Mouse (Mus musculus): ENCODE measurements around the gene Onecut3.

Gene Onecut3

GRCm38 (mm10) chr10:80494732-80495131 lies at the start of gene Onecut3:
Onecut3 (plus strand) TSS chr10:80494835.
- peak; percentile 67 for DNase-seq

- DNase-seq: no peak
Measured at GRCm38 (mm10) chr10:80445052-80445451, 49.6 kb upstream of the Onecut3 start.

GRCm38 (mm10) chr10:80445898-80446601 lies 48.6 kb upstream of the Onecut3 start:
- DNase-seq: peak; percentile 80

GRCm38 (mm10) chr10:80450599-80450998 lies 44.0 kb upstream of the Onecut3 start:
- DNase-seq: no peak

GRCm38 (mm10) chr10:80453601-80454000 lies 41.0 kb upstream of the Onecut3 start:
- DNase-seq: no peak

- DNase-seq: no peak
Measured at GRCm38 (mm10) chr10:80454781-80455180, 39.9 kb upstream of the Onecut3 start.

- DNase-seq: no peak
Measured at GRCm38 (mm10) chr10:80455697-80456096, 38.9 kb upstream of the Onecut3 start.

GRCm38 (mm10) chr10:80459236-80459635 lies 35.4 kb upstream of the Onecut3 start:
- no peak for DNase-seq

GRCm38 (mm10) chr10:80459671-80460070 lies 35.0 kb upstream of the Onecut3 start:
- DNase-seq: no peak

- no peak for DNase-seq
Measured at GRCm38 (mm10) chr10:80460324-80460723, 34.3 kb upstream of the Onecut3 start.

GRCm38 (mm10) chr10:80461346-80461745 lies 33.3 kb upstream of the Onecut3 start:
- no peak for DNase-seq

- peak; percentile 56 for DNase-seq
Measured at GRCm38 (mm10) chr10:80464381-80465035, 30.1 kb upstream of the Onecut3 start.

GRCm38 (mm10) chr10:80465066-80465465 lies 29.6 kb upstream of the Onecut3 start:
- no peak for DNase-seq

GRCm38 (mm10) chr10:80475290-80475959 lies 19.2 kb upstream of the Onecut3 start:
- peak; percentile 92 for DNase-seq

- DNase-seq: no peak
Measured at GRCm38 (mm10) chr10:80478531-80478930, 16.1 kb upstream of the Onecut3 start.

- no peak for DNase-seq
Measured at GRCm38 (mm10) chr10:80481002-80481401, 13.6 kb upstream of the Onecut3 start.

GRCm38 (mm10) chr10:80486862-80487379 lies 7.7 kb upstream of the Onecut3 start:
- DNase-seq: no peak

GRCm38 (mm10) chr10:80490051-80490450 lies 4.6 kb upstream of the Onecut3 start:
- DNase-seq: peak; percentile 87

- no peak for DNase-seq
Measured at GRCm38 (mm10) chr10:80495901-80496300, 1.3 kb downstream of the Onecut3 start.

GRCm38 (mm10) chr10:80496421-80496820 lies 1.8 kb downstream of the Onecut3 start:
- DNase-seq: no peak

GRCm38 (mm10) chr10:80502291-80502690 lies 7.7 kb downstream of the Onecut3 start:
- DNase-seq: no peak

GRCm38 (mm10) chr10:80502819-80503314 lies 8.2 kb downstream of the Onecut3 start:
- DNase-seq: no peak

GRCm38 (mm10) chr10:80503599-80504220 lies 9.1 kb downstream of the Onecut3 start:
- DNase-seq: peak; percentile 65
